Mouse (Mus musculus): ENCODE measurements around the gene Esrrg.

The Esrrg gene

GRCm38 (mm10) chr1:188008476-188008875, 399.9 kb downstream of the Esrrg start:
- no peak for DNase-seq

GRCm38 (mm10) chr1:188009868-188010267, 401.3 kb downstream of the Esrrg start:
- no peak for DNase-seq

GRCm38 (mm10) chr1:188010860-188011259, 402.3 kb downstream of the Esrrg start:
- DNase-seq, result no peak

GRCm38 (mm10) chr1:188014411-188014810, 405.8 kb downstream of the Esrrg start:
- DNase-seq, result no peak

- no peak for DNase-seq
Observed at GRCm38 (mm10) chr1:188017956-188018862, 409.6 kb downstream of the Esrrg start.

GRCm38 (mm10) chr1:188029205-188029604, 420.6 kb downstream of the Esrrg start:
- DNase-seq, result no peak

- DNase-seq, result no peak
Observed at GRCm38 (mm10) chr1:188030116-188030515, 421.5 kb downstream of the Esrrg start.

- DNase-seq, result no peak
Observed at GRCm38 (mm10) chr1:188031276-188031675, 422.7 kb downstream of the Esrrg start.

- DNase-seq, result no peak
Observed at GRCm38 (mm10) chr1:188035957-188036356, 427.4 kb downstream of the Esrrg start.

GRCm38 (mm10) chr1:188046691-188047121, 438.1 kb downstream of the Esrrg start:
- no peak for DNase-seq

GRCm38 (mm10) chr1:188047148-188047547, 438.6 kb downstream of the Esrrg start:
- no peak for DNase-seq

GRCm38 (mm10) chr1:188055888-188056287, 447.3 kb downstream of the Esrrg start:
- DNase-seq, result peak; percentile 16

- DNase-seq, result no peak
Observed at GRCm38 (mm10) chr1:188057892-188058291, 449.3 kb downstream of the Esrrg start.

- DNase-seq, result peak; percentile 69
Observed at GRCm38 (mm10) chr1:188059006-188059405, 450.4 kb downstream of the Esrrg start.

- peak; percentile 18 for DNase-seq
Observed at GRCm38 (mm10) chr1:188060493-188060892, 451.9 kb downstream of the Esrrg start.

- DNase-seq, result no peak
Observed at GRCm38 (mm10) chr1:188068833-188069232, 460.2 kb downstream of the Esrrg start.

GRCm38 (mm10) chr1:188069849-188070248, 461.3 kb downstream of the Esrrg start:
- DNase-seq, result no peak

GRCm38 (mm10) chr1:188077561-188078195, 469.1 kb downstream of the Esrrg start:
- no peak for DNase-seq

- no peak for DNase-seq
Observed at GRCm38 (mm10) chr1:188080261-188080875, 471.8 kb downstream of the Esrrg start.

- DNase-seq, result no peak
Observed at GRCm38 (mm10) chr1:188082665-188083640, 474.4 kb downstream of the Esrrg start.

GRCm38 (mm10) chr1:188085116-188085879, 476.7 kb downstream of the Esrrg start:
- DNase-seq, result no peak

- DNase-seq, result no peak
Observed at GRCm38 (mm10) chr1:188093724-188094123, 485.1 kb downstream of the Esrrg start.
